Mouse (Mus musculus) liver, embryonic 16.5 days (tissue): ENCODE measurements at regions not wholly inside any gene's neighbourhood (a gene's known extent, or its start where the extent isn't known, plus 50 kb on each side); places are given as distances from the start of the nearest gene placed in this dataset.

Source experiments
- ATAC-seq: fragments of 200-750 bp; cut with Nextera tagmentation; 2 replicates; pipeline ENCODE4 v1.8.0; 2017; ENCODE audit warnings: low read depth, mild to moderate bottlenecking, moderate number of reproducible peaks, moderate library complexity
- H3K27ac ChIP-seq: fragments of 300-500 bp; sonication (generic); 2 replicates; pipeline ENCODE4 v1.5.1; 2014; ENCODE audit warnings: mild to moderate bottlenecking, low read length
- H3K27me3 ChIP-seq: fragments of 300-500 bp; sonication (generic); 2 replicates; pipeline ENCODE4 v1.6.1; 2014; ENCODE audit warnings: low read depth, low read length, mixed read lengths; ENCODE audit not compliant: control insufficient read depth, insufficient read depth
- H3K36me3 ChIP-seq: fragments of 300-500 bp; sonication (generic); 2 replicates; pipeline ENCODE4 v1.6.1; 2014; ENCODE audit warnings: mild to moderate bottlenecking; ENCODE audit not compliant: control insufficient read depth, insufficient read depth
- H3K4me1 ChIP-seq: fragments of 300-500 bp; sonication (generic); 2 replicates; pipeline ENCODE4 v1.6.1; 2014; ENCODE audit warnings: low read depth, low read length, mixed read lengths; ENCODE audit not compliant: control insufficient read depth
- H3K4me2 ChIP-seq: fragments of 300-500 bp; sonication (generic); 2 replicates; pipeline ENCODE4 v1.6.1; 2014; ENCODE audit warnings: low read depth, low read length, mixed read lengths
- H3K4me3 ChIP-seq: fragments of 300-500 bp; sonication (generic); 2 replicates; pipeline ENCODE4 v1.5.1; 2014; ENCODE audit warnings: low read depth, mild to moderate bottlenecking, low read length
- H3K9ac ChIP-seq: fragments of 300-500 bp; sonication (generic); 2 replicates; pipeline ENCODE4 v1.6.1; 2014; ENCODE audit warnings: low read depth, low read length
- H3K9me3 ChIP-seq: fragments of 300-500 bp; sonication (generic); replicated peaks from 2 replicates; pipeline ENCODE4 v1.6.1; 2016; ENCODE audit warnings: low read length; ENCODE audit not compliant: control insufficient read depth
- WGBS: fragments of 180-500 bp; shearing (Covaris S2); extraction: QIAGEN DNeasy Blood & Tissue Kit; methylation state at CpG from one replicate; pipeline ENCODE4 v1.1.7; 2014; ENCODE audit not compliant: insufficient replicate concordance; 5-methylcytosine and 5-hydroxymethylcytosine counted together

GRCm38 (mm10) chr13:84698472-84699080, 476.5 kb downstream of the Tmem161b start:
- Histone ChIP-seq H3K4me3 (no peak overlapping the region), H3K36me3 (no peaks in the 10 kb centered on the region), H3K9me3 (no peaks in the 10 kb centered on the region), H3K9ac (no peak overlapping the region), H3K4me2 (no peak overlapping the region), H3K27ac (no peak overlapping the region), H3K27me3 (no peaks in the 10 kb centered on the region), H3K4me1 (no peaks in the 10 kb centered on the region)
- ATAC-seq, result no peak
- whole genome bisulfite sequencing, result 52% methylated on average over 3 of the region's 3 CpGs

- H3K4me3 ChIP-seq, result no peak overlapping the region
- H3K27me3 ChIP-seq, result no peaks in the 10 kb centered on the region
- H3K9ac ChIP-seq, result no peak overlapping the region
- ATAC-seq, result no peak
- no peaks in the 10 kb centered on the region for H3K9me3 ChIP-seq
- 58% methylated on average over 4 of the region's 4 CpGs for WGBS
- H3K4me2 ChIP-seq, result no peak overlapping the region
- H3K36me3 ChIP-seq, result no peaks in the 10 kb centered on the region
- no peaks in the 10 kb centered on the region for H3K4me1 ChIP-seq
- H3K27ac ChIP-seq, result no peak overlapping the region
Observed at GRCm38 (mm10) chr13:84741231-84741630, 448.0 kb upstream of the Ccnh start.

DNA sequence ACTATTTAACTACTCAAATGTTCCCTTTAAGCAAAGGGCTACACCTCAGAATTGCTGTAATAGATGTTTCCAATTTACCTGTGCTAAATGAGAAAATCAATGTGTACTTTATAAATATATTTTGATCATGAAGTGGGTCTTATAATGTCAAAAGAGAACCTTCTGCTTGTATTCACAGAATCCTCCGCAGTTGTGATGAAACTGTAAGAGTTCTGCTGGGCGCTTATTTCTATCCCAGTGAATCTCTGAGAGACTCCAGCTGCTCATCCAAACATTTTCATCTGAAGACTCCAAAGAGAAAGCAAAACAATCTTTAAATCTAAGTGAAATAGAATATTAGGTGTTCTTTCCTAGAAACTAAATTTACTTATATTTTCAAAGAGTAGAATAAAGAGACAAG, 440.9 kb upstream of the Ccnh start:
- H3K9ac ChIP-seq, result no peak overlapping the region
- H3K36me3 ChIP-seq, result no peaks in the 10 kb centered on the region
- no peak for ATAC-seq
- H3K4me3 ChIP-seq, result no peak overlapping the region
- WGBS, result 74% methylated on average over 2 of the region's 2 CpGs
- H3K9me3 ChIP-seq, result no peaks in the 10 kb centered on the region
- H3K4me2 ChIP-seq, result no peak overlapping the region
- H3K4me1 ChIP-seq, result no peaks in the 10 kb centered on the region
- H3K27ac ChIP-seq, result no peak overlapping the region
- H3K27me3 ChIP-seq, result no peaks in the 10 kb centered on the region

- 79% methylated on average over 1 of the region's 1 CpGs for WGBS
- no peaks in the 10 kb centered on the region for H3K9me3 ChIP-seq
- no peaks in the 10 kb centered on the region for H3K36me3 ChIP-seq
- H3K4me3 ChIP-seq, result no peak overlapping the region
- no peak for ATAC-seq
- no peaks in the 10 kb centered on the region for H3K27me3 ChIP-seq
- H3K9ac ChIP-seq, result no peak overlapping the region
- H3K4me1 ChIP-seq, result no peaks in the 10 kb centered on the region
- H3K27ac ChIP-seq, result no peak overlapping the region
- no peak overlapping the region for H3K4me2 ChIP-seq
Observed at GRCm38 (mm10) chr13:84749214-84749613, 440.0 kb upstream of the Ccnh start.

GRCm38 (mm10) chr13:84750136-84750535, 439.1 kb upstream of the Ccnh start:
- ATAC-seq, result no peak
- Histone ChIP-seq H3K27ac (no peak overlapping the region), H3K9me3 (no peaks in the 10 kb centered on the region), H3K4me2 (no peak overlapping the region), H3K4me3 (no peak overlapping the region), H3K4me1 (no peaks in the 10 kb centered on the region), H3K36me3 (no peaks in the 10 kb centered on the region), H3K9ac (no peak overlapping the region), H3K27me3 (no peaks in the 10 kb centered on the region)
- WGBS, result 66% methylated on average over 2 of the region's 2 CpGs

DNA sequence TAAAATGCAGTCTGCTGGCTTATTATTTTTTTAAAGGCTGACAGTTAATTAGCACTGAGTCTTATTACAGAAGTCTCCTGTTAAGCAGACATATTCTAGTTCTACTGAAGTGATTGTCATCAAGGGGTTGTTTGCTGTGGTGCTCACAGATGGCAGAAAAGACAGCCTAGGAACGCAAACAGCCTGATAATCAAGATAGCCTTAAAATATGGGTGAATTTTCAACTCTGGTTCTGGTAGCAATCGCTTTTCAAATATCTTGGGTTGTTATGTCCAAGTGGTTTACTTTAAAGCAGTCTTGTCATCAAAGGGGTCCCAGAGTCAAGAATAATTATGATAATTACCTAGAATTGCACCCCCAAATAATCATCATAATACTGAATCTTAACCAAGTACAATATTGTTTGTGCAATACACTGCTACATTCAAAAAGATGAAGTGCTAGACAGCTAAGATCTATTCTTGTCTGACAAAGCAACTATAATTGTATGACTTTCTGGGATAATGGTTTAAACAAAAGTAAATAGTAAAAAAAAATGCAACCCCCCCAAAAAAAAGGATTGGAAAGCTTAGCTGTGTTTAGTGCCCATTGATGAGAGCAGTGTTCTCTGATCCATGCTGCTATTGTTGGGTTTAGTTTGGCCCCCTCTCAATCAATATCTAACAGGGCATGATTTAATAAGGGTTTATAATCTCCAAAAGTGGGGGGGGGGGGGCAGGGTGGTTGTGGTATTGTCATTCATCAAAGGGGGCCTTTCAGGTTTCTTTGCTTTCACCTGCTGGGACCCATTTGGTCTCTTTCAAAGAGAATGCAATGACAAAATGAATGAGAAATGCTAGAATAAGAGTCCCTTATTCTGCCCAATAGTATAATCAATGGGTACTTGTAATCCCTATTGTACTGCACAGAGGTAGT, 437.4 kb upstream of the Ccnh start:
- no peak for ATAC-seq
- no peaks in the 10 kb centered on the region for H3K27me3 ChIP-seq
- WGBS, result 55% methylated on average over 2 of the region's 2 CpGs

DNA sequence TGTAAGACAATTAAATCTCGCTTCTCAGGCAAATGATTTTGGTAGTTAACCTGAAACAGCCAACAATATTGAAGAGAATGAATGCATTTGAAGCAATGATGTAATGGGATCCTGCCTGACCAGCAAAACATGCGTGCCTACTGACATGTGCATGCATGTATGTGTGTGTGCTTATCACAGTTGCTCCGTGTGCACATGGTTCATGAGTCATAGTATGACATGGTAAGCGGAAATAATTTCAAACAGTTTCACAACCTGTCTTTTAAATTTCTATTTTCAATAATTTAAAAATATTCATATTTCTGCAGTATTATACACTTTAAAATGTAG, 436.8 kb upstream of the Ccnh start:
- ATAC-seq, result no peak
- Histone ChIP-seq H3K4me2 (no peak overlapping the region), H3K4me3 (no peak overlapping the region), H3K9ac (no peak overlapping the region), H3K4me1 (no peaks in the 10 kb centered on the region), H3K27me3 (no peaks in the 10 kb centered on the region), H3K9me3 (no peaks in the 10 kb centered on the region), H3K36me3 (no peaks in the 10 kb centered on the region), H3K27ac (no peak overlapping the region)
- WGBS, result 56% methylated on average over 4 of the region's 4 CpGs

More for the DNA sequence above, 437.4 kb upstream of the Ccnh start:
- Histone ChIP-seq H3K4me1 (no peaks in the 10 kb centered on the region), H3K4me3 (no peak overlapping the region), H3K4me2 (no peak overlapping the region), H3K9me3 (no peaks in the 10 kb centered on the region), H3K36me3 (no peaks in the 10 kb centered on the region), H3K27ac (no peak overlapping the region), H3K9ac (no peak overlapping the region)

DNA sequence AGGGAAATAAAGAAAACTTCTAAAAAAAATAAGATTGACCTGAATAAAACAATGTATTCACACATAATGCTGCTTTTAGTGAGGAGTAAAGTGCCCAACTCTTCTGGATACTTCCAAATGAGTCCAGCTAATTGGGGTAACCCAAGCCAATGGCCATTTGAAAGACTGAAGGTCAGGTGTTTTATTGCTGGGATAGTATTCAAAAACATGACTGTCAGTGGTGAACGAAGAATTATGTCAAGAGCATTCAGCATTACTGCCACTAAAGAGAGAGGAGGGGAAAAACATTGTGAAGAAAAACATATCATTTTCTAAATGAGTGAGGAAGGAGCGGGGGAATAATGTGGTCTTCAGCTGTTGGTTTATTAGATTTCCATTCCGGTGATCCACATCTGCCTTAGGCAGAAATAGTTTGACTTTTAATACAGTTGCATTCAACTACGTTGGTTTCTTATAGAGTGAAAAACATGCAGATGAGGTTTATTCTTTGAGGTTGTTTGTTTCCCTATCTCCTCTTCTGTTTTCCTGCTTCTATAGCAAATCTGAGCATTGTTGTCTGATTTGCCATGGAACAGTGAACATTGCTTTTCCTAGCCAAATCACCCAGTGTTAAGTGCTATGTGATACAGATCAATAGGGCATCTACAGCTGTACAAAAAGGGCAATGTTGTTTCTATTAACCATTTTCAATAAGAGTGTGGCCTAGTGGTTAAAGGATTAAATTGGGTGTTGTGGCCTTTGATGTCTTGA, 435.3 kb upstream of the Ccnh start:
- H3K9me3 ChIP-seq, result no peaks in the 10 kb centered on the region
- WGBS, result 56% methylated on average over 4 of the region's 4 CpGs
- no peak overlapping the region for H3K4me2 ChIP-seq
- no peak overlapping the region for H3K9ac ChIP-seq
- H3K36me3 ChIP-seq, result no peaks in the 10 kb centered on the region
- no peaks in the 10 kb centered on the region for H3K4me1 ChIP-seq
- H3K4me3 ChIP-seq, result no peak overlapping the region
- no peaks in the 10 kb centered on the region for H3K27me3 ChIP-seq
- no peak overlapping the region for H3K27ac ChIP-seq
- ATAC-seq, result no peak
